Mouse (Mus musculus): Measurements from ENCODE around the gene Zdhhc17.
A peak's percentile ranks its signal among the peaks of the same experiment; 100 is the strongest.

Zdhhc17 gene

DNA sequence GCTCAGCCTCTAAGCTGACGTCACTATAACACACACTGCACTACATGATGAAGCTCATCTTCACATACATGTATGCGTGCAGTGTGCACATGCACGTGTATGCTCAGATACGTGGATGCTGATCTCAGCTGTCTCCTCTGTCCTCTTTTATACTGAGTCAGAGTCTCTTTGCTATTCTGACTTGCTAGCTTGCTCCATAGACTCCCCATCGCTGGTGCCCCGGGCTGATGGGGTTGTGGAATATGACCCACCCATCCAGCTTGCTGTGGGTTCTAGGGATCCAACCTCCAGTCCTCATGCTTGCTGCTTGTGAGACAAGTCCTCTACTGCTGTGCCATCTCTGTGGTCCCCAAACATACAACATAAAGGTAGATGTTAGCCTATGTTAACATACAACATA is 51.1 kb downstream of the Zdhhc17 start:
- DNase-seq (ENCODE audit: low spot score in 2 of 2): no peak

DNA sequence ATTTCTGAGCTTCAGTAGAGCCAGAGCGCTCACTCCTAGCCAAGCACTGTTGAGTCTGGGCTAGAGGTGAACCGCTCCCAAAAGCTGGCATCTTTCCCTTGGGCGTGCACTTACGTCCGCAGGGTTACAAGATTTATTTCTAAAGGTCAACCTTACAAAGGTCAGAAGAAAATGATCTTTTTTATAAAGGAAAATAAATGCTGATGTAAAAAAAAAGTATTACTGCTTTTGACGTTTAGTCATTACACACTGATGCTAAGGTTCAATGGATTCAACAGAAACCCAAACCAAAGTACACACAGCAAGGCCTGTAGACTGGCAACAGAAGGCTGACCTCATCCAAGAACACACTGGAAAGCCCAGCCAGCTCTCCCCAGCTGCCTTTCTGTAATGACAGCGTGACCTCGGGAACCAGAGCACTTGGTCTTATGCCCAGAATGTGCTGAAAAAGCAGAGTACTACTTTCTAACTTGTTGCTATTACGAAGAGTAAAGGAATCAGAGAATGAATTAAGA is 56.9 kb downstream of the Zdhhc17 start:
- peak in 1 of 2 experiments; percentile 67 for DNase-seq (ENCODE audit: low spot score in 2 of 2)

DNA sequence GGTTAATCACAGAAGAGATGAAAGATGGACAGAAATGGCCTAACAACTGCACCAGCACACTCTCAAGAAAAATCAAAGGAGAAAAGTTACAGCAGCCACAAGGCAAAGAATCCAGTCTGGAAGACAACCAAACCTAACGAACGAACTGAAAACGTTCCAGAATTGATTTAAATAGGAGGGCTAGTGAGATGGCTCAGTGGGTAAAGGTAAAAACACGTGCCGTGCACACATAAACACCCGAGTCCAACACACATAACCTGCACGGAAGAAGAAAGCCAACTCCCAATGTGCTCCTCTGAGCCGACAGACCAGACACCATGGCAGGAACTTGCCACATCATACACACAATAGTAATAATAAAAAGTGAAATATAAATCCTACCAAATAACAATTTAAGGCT is 57.7 kb downstream of the Zdhhc17 start:
- no peak for DNase-seq (ENCODE audit: low spot score in 2 of 2)

DNA sequence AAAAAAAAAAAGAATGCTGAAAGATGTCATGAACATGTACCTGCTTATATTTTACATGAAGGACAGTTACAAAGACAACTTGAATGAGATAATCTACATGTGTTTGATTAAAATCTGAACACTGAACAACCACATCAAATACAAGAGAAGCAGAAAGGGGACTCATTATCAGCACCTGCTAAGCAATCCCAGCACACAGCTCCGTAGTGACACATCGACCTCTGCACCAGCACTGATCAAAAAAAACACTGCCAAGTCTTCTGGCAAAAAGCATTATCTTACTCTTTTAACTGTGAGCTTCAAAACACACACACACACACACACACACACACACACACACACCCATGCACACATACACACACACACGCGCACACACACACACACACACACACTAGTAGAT is 58.2 kb downstream of the Zdhhc17 start:
- no peak for DNase-seq (ENCODE audit: low spot score in 2 of 2)

DNA sequence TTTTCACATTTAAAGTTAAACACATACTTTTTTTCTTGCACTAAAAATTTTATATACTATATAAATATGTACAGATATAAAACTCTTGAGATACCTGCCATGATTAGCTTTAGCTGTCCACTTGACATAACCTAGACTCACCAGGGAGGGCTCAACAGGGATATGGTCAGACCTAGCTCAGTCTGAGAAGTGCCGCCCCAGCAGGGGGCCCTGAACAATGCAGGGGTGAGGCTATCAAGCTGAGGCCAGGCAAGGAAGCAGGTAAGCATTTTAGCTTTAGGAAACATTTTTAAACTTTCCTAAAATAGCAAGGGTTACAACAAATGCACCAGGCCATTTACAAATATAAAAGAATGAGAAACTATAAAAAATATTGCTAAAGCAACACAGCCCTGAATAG is 58.8 kb downstream of the Zdhhc17 start:
- DNase-seq (ENCODE audit: low spot score in 2 of 2): no peak

DNA sequence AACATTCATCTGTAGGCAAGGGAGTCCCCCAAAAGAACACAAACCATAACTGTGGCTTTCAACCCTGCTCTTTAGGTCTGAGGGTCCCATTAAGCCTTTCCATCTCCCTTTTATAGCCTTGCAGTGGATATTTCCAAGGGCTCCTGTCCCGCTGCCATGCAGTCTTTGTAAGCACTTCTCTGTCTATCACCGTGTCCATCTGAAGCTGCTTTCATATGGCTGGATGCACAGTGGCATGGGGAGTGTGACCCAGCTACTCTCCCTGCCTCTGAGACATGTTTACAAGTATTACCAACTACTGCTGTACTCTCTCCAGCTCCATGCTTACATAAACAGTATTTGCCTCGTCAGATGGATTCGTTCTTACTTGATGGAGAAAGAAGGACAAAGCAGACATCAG is 62.4 kb downstream of the Zdhhc17 start:
- no peak for DNase-seq (ENCODE audit: low spot score in 2 of 2)

DNA sequence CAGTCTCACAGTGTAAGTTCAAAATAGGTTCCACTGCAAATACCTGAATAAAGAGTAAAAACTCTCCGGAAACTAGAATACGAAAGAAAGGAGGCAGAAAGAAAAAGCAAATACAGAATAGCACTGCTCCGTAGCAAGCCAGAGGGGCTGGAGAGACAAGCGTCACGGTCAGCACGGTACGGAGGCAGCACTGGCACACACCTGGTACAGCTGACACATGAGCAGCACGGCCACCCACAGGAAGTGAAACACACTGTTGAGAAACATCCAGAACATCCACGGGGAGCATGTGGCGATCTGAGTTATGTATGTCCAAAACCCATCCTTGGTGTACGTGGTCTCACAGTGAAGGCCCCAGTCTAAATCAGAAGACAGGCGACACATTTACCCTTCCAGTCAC is 64.0 kb downstream of the Zdhhc17 start:
- no peak for DNase-seq (ENCODE audit: low spot score in 2 of 2)

DNA sequence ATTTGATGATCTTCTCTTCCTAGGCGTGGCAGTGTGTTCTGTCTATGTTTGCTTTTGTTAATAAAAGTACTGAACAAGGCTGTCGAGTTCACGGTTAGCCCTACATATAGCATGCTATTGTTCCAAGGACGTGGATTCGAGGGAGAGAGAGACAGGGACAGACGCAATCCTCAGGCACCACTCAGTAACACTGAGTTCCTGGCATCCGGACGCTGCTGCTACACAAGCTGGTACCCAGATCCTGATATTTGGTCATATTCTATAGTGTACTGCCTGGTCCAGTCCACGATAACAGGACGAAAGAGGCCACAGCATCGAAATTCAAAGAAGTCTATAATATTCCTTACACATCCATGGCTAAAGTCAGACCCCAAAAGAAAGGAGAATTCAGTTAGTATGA is 65.8 kb downstream of the Zdhhc17 start:
- no peak for DNase-seq (ENCODE audit: low spot score in 2 of 2)

DNA sequence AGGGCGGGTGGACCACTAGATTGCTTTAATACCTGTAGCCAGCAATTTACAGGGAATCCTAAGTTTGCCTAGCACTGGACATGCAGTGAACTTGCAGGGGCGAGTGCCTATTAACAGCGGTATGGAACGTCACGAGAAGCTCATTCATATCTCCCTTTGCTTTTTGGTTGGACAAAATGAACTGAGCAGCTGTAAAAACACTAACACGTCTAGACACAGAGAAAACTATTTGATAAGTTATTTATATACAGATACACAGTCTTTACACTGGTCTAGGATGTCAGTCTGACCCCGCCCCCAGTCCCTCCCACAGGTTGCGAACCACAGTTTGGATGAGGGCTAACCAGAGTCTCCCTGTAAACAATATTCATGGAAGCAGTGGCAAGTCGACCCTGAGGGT is 67.1 kb downstream of the Zdhhc17 start:
- DNase-seq (ENCODE audit: low spot score in 2 of 2): peak in 1 of 2 experiments; percentile 47

DNA sequence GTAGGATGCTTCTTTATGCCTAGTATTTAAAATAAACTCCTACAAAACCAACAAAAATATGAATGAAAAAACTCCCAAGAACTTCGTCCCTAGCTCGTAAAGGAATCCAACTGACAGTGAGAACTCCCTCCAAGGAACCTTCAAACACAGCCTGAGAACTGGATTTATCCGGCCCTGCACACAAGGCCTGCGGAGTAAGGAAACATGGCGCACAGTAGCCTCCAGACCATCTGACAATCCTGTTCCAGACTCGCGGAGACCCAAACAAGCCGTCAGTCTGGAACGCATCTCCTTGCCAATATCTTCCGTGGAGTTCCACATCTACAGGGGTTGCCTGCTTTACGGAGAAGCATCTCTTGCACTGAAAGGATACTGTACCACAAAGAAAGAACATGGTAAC is 68.0 kb downstream of the Zdhhc17 start:
- DNase-seq (ENCODE audit: low spot score in 2 of 2): peak in 1 of 2 experiments; percentile 47

DNA sequence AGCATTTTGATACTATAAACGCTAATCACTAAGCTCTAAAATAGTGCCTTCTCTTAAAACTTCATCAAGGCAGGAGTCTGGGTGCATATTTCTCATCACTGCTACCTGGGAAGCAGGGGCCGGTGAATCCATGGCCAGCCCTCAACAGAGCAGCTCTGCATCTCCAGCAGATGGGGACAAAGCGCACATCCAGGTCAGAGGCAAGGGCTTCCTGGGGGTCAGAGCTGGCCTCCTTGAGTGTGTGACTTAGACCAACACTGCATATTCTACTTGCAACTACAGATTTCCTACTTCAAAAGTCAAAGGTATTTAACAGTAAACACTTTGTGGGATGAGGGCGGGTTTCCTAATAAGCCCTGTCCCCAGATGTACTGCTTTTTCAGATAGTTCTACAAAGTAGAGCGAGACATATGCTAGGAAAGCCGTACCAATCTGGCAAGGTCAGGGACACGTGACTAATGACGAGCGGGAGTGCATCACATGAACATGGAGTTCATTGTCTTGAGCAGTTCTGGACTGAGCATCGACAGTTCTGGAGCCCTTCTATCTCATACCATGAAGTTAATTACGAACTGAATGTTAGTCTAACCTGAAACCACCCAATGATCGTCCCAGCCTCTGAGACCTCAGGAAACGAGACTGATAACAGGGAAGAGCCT is 69.1 kb downstream of the Zdhhc17 start:
- no peak for DNase-seq (ENCODE audit: low spot score in 2 of 2)

DNA sequence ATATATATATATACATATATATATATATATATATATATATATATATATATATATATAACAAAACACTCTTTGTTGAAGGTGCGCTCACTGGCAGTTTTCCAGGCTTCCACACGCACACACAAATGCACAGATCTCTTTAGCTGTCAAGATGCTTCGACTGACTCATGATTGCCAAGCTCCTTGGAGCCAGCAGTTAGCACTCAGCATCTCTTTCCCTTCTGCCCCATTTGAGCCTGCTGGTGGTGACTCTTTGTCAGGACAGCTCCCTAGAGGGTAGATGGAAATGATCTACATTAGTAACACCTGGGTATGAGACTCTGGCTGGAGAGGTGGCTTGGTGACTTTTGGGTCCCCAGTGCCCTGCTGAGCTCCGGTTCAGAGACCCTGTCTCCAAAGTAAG is 70.2 kb downstream of the Zdhhc17 start:
- DNase-seq (ENCODE audit: low spot score in 2 of 2): no peak

DNA sequence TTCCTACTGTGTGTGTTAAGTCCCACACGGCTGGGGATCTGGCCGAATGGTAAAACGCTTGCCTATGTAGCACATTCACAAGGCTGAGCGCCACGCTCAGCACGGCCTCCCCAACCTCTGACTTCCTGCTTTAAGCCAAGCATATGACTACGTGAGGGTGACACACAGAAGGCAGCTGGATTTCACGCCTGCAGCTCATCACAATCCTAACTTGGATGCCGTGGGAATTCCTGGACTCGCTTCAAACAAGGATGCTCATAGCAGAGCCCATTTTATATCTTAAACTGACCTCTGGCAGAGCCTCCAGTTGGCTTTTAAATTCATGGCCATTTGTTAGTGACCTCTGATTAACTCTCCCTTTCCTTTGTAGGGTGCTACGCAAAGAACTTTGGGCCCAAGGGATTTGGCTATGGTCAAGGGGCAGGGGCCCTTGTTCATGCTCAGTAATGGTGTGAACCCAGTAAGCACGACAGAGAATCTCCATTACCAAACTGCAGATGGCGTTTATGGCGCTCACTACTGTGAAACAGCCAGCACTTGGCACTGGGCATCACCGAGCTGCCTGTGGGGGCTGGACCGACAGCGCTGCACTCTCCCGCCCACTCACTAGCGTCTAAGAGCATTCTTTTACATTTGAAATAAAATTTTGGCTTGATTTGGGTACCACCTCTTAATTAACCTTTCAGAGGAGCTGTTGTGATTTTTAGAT is 70.9 kb downstream of the Zdhhc17 start:
- no peak for DNase-seq (ENCODE audit: low spot score in 2 of 2)

DNA sequence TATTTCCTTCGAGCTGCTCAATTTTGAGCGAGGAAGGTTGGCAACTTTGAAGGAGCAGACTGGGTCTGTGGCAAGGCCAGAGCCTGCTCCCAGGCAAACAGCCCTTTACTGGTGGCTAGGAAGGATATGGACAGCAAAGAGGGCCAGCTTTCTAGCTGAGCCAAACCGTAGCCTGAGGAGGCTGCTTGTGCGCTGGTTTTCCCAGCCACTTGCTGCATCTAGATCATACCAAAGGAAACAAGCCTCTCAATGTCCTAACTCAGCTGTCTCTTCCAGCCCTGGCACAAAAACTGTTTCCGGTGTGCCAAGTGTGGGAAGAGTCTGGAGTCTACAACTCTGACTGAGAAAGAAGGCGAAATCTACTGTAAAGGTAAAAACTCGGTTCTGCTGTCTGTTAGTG is 71.6 kb downstream of the Zdhhc17 start:
- no peak for DNase-seq (ENCODE audit: low spot score in 2 of 2)

DNA sequence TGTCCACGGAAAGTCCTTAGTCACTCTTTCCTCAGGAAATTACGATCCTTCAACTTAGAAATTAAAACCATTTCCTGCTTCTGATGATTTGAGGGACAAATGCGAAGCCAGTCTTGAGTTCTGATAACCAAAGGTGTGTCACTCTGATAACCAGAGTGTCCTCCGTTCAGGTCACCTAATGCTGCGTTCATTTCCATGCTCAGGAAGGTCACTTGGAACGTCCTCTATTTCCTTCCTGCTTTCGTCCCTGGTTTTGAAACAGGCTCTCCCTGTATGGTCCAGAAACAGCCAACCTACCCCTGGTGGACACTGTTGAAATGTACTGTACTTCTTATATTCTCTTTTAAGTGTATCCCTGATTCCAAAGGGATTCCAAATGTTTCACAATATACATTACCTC is 74.3 kb downstream of the Zdhhc17 start:
- no peak for DNase-seq (ENCODE audit: low spot score in 2 of 2)

DNA sequence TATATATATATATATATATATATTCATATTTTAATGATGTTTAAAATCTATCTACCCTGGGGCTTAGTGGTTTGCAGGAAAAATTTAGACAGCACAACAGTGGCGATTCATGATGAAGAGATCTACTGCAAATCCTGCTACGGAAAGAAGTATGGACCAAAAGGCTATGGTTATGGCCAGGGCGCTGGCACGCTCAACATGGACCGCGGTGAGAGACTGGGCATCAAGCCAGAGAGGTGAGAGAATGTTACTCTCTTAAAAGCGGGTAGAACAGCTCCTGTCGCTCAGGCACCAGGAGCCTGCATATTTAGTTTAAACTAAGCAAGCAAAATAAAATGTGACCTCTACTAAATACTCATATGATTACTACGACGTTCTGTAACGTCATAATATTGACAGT is 74.9 kb downstream of the Zdhhc17 start:
- no peak for DNase-seq (ENCODE audit: low spot score in 2 of 2)

DNA sequence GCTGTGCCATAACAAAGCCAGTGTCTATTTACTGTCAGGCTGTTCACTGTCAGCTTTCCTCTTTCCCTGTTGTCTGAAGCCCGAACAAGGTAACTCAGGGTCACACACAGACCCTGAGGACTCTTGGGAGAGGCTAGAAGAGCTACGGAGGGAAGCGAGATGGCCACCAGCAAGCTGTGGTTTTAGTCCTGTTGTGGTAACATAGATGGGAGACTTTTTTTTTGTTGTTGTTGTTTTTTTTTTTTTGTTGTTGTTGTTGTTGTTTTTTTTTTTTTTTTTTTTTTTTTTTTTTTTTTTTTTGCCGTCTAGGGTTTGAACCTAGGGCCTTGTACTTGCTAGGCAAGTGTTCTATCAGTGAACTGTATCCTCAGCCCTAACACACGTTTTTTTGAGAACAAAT is 76.4 kb downstream of the Zdhhc17 start:
- DNase-seq (ENCODE audit: low spot score in 2 of 2): no peak

DNA sequence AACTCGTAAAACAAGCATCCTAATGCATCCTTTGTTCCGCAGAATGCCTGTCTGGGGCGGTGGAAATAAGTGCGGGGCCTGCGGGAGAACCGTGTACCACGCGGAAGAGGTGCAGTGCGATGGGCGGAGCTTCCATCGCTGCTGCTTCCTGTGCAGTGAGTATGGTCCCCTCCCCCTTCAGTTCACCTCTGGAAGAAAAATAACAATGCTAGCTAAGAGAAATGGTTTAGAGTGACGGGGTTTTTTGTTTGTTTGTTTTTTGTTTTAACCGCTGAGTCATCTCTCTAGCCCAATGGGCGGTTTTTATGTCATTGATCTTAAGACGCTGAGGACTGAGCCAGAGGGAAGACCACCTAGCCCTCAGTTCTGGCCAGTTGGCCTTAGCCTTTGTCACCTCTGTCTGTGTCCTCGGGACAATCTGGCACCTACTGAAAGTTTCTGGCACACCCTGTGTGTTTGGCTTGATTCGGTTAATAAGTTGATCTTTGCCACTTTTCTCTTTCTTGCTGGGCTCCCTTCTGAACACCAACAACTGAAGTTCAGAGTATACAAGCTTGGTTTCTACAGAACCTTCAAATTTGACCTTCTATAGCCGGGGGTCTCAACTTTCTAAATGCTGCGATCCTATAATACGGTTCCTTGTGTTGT is 77.9 kb downstream of the Zdhhc17 start:
- DNase-seq (ENCODE audit: low spot score in 2 of 2): no peak

DNA sequence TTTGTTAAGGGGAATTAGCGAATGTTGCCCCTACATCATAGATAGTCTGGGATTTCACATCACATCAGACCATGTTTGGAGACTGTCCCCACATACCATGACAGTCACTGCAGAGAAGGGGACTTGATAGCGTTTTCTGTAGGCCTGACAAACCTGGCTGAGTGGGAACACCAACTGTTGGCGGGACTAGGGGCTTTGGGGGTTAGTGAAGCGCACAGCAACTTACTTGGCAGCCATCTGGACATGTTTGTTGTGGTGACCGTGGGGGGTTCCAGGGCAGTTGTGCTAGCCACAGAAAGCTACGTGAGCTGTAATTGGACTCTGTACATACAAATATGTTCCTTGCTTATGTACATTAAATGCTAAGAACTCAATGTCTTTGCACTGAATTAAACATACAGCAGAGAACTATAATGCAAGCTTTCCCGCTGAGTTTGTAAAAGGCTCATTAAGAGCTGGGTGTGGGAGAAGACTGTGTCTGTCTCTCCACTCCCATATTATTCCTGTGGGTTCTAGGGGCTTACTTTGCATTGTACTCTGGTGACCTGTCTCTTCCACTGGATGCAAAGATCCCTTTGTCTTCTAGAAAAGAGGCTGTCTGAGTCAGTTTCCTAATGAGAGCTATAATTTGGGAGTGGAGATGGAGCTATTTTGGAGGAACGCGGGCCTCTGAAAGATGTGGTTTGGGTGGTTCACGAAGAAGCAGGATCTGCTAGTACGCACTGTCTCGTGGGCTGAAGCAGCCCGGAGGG is 78.6 kb downstream of the Zdhhc17 start:
- DNase-seq (ENCODE audit: low spot score in 2 of 2): no peak

DNA sequence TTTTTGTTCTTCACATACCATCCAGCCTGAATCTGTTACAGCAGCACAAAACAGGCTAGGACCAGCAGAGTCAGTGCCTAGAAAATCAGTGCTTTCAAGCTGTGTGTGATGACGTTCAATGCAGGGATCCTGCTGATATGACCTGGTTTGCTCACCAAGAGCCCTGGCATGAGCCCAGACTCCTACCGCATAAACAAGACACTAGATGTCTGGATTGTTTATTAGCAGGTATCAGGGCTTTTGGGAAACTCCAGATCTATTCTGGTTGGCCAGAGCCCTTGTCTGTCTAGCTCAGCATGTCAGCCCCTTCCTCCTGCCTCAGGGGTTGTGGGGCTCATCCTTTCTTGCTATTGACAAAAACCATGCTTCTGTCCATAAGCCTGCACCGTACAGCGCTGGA is 80.2 kb downstream of the Zdhhc17 start:
- no peak for DNase-seq (ENCODE audit: low spot score in 2 of 2)

DNA sequence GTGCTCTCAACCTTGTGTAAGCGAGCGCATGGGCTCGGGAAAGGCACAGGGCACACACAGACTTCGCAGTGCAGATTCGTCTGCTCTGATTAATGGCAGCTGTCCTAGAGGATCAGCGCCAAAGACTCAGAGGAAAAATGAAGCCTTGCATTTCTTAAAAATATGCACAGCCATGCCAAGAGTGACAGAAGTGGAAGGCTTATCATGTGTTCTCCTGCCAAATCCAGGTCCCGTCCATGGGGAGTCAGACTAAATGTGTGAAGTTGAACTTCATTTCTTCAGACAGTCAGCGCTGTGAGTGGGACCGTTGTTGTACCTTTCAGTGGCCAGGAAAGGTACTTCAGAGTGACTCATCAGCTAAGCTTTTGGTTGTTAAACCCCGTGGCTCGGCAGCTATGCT is 82.4 kb downstream of the Zdhhc17 start:
- no peak for DNase-seq (ENCODE audit: low spot score in 2 of 2)

DNA sequence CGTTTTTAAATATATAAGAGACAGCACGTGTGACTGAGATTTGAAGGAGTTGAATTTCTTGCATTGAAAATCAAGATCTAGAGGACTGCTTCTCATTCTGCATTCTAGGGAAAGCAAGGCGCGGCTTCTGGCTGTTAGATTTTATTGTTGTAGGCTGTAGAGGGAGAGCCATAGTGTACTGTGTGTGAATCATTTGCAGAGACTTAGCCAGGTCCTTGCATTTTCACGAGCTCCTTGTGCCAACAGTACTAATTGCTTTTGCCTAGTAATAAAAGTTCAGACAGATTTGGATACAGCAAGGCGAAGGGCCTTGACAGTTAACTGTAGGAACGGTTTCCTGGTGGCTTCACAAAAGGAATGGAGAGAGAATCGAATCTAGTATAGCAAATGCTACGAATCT is 87.3 kb downstream of the Zdhhc17 start:
- no peak for DNase-seq (ENCODE audit: low spot score in 2 of 2)

All from urinary bladder, postnatal 4 days (tissue).